Mouse (Mus musculus): ENCODE data around the gene Ptpn13.

Gene Ptpn13

GRCm38 (mm10) chr5:103647320-103647719 lies 222.3 kb downstream of the Ptpn13 start:
- no peak for DNase-seq (ENCODE audit: low spot score)

Measured in embryo, embryonic 10.5 days (tissue).